Mouse (Mus musculus): ENCODE measurements around the gene Smim10l2a.

DNA sequence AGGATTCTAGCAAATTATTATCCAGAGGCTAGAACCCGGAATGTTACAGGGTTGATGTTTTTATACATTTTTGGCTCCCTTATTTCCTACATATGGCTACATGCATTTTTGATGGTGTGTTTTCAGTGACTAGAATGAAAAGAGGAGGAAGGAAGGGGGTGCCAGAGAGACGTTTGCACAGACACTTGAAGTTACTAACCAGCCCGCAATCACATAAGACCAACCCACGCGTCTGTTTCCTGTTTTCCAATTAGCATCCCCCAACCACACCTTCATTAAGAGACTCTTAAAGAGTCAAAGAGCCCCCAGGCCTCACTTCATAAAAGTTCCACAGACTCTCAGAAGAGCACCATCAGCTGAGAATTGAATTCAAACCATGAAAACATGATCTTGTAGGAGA, 31.7 kb downstream of the Smim10l2a start:
- TF ChIP-seq USF2 (IDR thresholded peaks at IDR 0.05; ENCODE audit: borderline replicate concordance in 1 of 2, insufficient read depth in 1 of 2, low read depth in 1 of 2, low read length in 2 of 2) (no peak), ZKSCAN1 (IDR thresholded peaks at IDR 0.05; ENCODE audit: low read depth, low read length) (no peak), TBP (IDR thresholded peaks at IDR 0.05; ENCODE audit: low read depth, low read length) (no peak), CTCF (IDR thresholded peaks at IDR 0.05 in 2 of 3, conservative IDR thresholded peaks at IDR 0.05 in 1 of 3; ENCODE audit: control insufficient read depth in 1 of 3, insufficient read depth in 1 of 3, low read depth in 2 of 3, low read length in 3 of 3, poor library complexity in 1 of 3, severe bottlenecking in 1 of 3) (no peak), POLR2A (IDR thresholded peaks at IDR 0.05; ENCODE audit: control insufficient read depth in 1 of 2, insufficient read depth in 1 of 2, low read depth in 1 of 2, low read length in 2 of 2, poor library complexity in 1 of 2) (no peak), E2F4 (IDR thresholded peaks at IDR 0.05; ENCODE audit: borderline replicate concordance, low read depth, low read length) (no peak)
